Mouse (Mus musculus) testis, adult 2 months (tissue): ENCODE data around the gene Thsd4.

ENCODE experiments used
- CTCF ChIP-seq: fragments of 200-500 bp; IDR thresholded peaks from 2 replicates; pipeline ENCODE4 v1.5.1; 2012; ENCODE audit warnings: low read depth, mild to moderate bottlenecking, inconsistent platforms, low read length, moderate library complexity; ENCODE audit not compliant: control insufficient read depth, insufficient read depth, insufficient replicate concordance
- POLR2A ChIP-seq: fragments of 200-500 bp; IDR thresholded peaks from 2 replicates; pipeline ENCODE4 v1.6.1; 2012; ENCODE audit warnings: low read depth, mild to moderate bottlenecking, inconsistent platforms, low read length, moderate library complexity; ENCODE audit not compliant: control insufficient read depth

DNA sequence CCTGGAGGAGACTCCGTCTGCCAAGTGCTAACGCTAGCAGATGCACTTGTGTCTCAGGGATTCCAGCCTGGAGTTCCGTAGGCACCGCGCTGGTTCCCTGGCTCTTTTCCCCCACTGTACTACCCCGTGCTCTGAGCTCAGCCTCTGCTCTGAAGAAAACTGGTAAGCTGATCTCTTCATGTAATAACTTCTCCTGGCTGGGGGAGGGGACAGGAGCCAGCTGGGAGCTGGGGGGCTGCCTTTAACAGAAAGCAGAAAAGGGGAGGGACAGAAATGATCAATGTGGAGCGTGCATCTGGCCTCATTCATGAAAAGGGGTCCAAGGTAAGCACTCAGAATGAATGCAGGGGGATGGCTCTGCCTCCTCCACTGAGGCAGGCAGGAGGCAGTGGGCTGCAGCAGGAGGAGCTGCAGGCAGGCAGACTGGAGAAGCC lies 380.7 kb downstream of the Thsd4 start:
- TF ChIP-seq CTCF (no peak), POLR2A (no peak)
